Mouse (Mus musculus) lung, postnatal 25 days (tissue): Measurements from ENCODE around the gene Hoxa6.

Experiments
- DNase-seq: peaks from one replicate; pipeline ENCODE4 v3.0.0; 2022; ENCODE audit warnings: low spot score

Gene Hoxa6

GRCm38 (mm10) chr6:52176391-52176790 lies 32.1 kb downstream of the Hoxa6 start:
- no peak for DNase-seq

GRCm38 (mm10) chr6:52175864-52176263 lies 32.7 kb downstream of the Hoxa6 start:
- DNase-seq, result no peak

GRCm38 (mm10) chr6:52174968-52175751 lies 33.4 kb downstream of the Hoxa6 start:
- no peak for DNase-seq

- no peak for DNase-seq
Measured at GRCm38 (mm10) chr6:52173648-52174047, 34.9 kb downstream of the Hoxa6 start.

GRCm38 (mm10) chr6:52172501-52172900 lies 36.0 kb downstream of the Hoxa6 start:
- DNase-seq, result peak; percentile 92

GRCm38 (mm10) chr6:52171938-52172337 lies 36.6 kb downstream of the Hoxa6 start:
- DNase-seq, result no peak

GRCm38 (mm10) chr6:52171331-52171730 lies 37.2 kb downstream of the Hoxa6 start:
- no peak for DNase-seq

- DNase-seq, result no peak
Measured at GRCm38 (mm10) chr6:52170898-52171223, 37.7 kb downstream of the Hoxa6 start.

GRCm38 (mm10) chr6:52170166-52170897 lies 38.2 kb downstream of the Hoxa6 start:
- no peak for DNase-seq

- no peak for DNase-seq
Measured at GRCm38 (mm10) chr6:52169499-52170165, 38.9 kb downstream of the Hoxa6 start.

- DNase-seq, result no peak
Measured at GRCm38 (mm10) chr6:52168191-52169055, 40.1 kb downstream of the Hoxa6 start.

GRCm38 (mm10) chr6:52167736-52168161 lies 40.8 kb downstream of the Hoxa6 start:
- no peak for DNase-seq

GRCm38 (mm10) chr6:52167176-52167575 lies 41.3 kb downstream of the Hoxa6 start:
- DNase-seq, result no peak

GRCm38 (mm10) chr6:52166431-52167077 lies 42.0 kb downstream of the Hoxa6 start:
- no peak for DNase-seq

- no peak for DNase-seq
Measured at GRCm38 (mm10) chr6:52165441-52166370, 42.8 kb downstream of the Hoxa6 start.

- no peak for DNase-seq
Measured at GRCm38 (mm10) chr6:52164626-52165440, 43.7 kb downstream of the Hoxa6 start, which contains the start of gene Hoxa2. Gene Hoxa2, minus strand, starts transcription at chr6:52164831.

GRCm38 (mm10) chr6:52164051-52164625 lies 44.4 kb downstream of the Hoxa6 start:
- no peak for DNase-seq

GRCm38 (mm10) chr6:52163366-52164031 lies 45.0 kb downstream of the Hoxa6 start:
- no peak for DNase-seq
